Mouse (Mus musculus): ENCODE measurements around the gene Tmem185b. TPM values are rescaled to one million over a fixed set of nuclear protein-coding genes. Genes with fewer than 3 reads are reported as not detected.

The Tmem185b gene
- polyA plus RNA-seq, 1 experiment from 2014 or later, result 11.6 TPM

DNA sequence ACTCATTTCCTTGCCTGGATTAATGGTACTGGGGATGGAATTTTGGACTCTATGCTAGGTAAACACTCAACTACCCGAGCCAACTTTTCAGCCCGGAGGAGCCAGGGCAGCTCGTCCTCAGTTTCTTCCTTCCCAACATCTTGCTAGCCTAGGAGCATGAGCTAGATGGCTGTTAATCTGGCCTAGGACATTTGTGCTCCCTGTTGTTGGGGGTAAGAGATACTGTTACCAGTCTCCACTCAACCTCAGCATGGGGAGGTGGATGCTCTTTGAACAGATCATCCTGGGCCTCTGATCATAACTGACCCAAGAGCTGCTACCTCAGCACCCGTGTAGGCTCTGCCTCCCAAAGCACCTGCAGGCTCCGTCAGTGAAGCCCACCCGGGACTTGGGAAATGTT lies 17.4 kb downstream of the Tmem185b start:
- peaks cover 7% of the 10 kb centered on the region; the same call in 1 of the 2 replicates for H3K36me3 ChIP-seq
- WGBS (ENCODE audit: insufficient replicate concordance), result 72% methylated on average over 6 of the region's 6 CpGs
- no peak overlapping the region for H3K4me3 ChIP-seq
- no peak overlapping the region for H3K27ac ChIP-seq
- H3K9me3 ChIP-seq (replicated peaks), result no peaks in the 10 kb centered on the region
- no peak for ATAC-seq
- H3K9ac ChIP-seq, result no peak overlapping the region
- H3K27me3 ChIP-seq (replicated peaks), result no peaks in the 10 kb centered on the region
- H3K4me1 ChIP-seq, result peaks cover 19% of the 10 kb centered on the region
- H3K4me2 ChIP-seq, result no peak overlapping the region

DNA sequence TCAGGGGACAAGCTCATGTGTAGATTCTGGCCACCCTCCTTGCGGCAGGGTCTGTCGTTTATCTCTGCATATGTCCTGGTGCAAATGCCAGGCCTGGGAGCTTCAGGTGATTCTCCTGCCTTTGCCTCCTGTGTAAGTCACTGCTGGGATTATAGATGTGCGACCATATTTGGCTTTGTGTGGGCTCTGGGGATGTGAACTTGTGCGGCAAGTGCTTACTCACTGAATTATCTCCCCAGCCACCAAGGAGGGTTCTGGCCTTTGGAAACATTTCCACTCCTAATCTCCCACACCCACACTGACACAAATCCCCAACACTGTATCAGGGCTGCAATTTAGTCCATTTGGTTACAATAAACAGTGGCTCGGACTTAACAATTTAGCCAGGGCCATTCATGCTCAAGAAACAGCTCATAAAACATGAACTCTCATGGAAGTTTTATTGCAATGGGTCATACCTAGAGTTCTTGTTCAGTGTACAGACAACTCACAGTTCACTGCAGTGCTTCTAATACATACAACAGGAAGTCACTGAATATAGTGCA lies 18.7 kb downstream of the Tmem185b start:
- H3K4me1 ChIP-seq, result peaks cover 19% of the 10 kb centered on the region
- no peak for ATAC-seq
- H3K4me2 ChIP-seq, result peak overlapping the region; percentile 10; the same call in 1 of the 2 replicates
- no peaks in the 10 kb centered on the region for H3K27me3 ChIP-seq (replicated peaks)
- no peaks in the 10 kb centered on the region for H3K9me3 ChIP-seq (replicated peaks)
- peaks cover 7% of the 10 kb centered on the region; the same call in 1 of the 2 replicates for H3K36me3 ChIP-seq
- WGBS (ENCODE audit: insufficient replicate concordance), result 65% methylated on average over 5 of the region's 5 CpGs
- no peak overlapping the region for H3K9ac ChIP-seq
- H3K27ac ChIP-seq, result 0 out of 2 replicates have a peak overlapping the region, but pooled peaks have one; percentile 0
- H3K4me3 ChIP-seq, result no peak overlapping the region

DNA sequence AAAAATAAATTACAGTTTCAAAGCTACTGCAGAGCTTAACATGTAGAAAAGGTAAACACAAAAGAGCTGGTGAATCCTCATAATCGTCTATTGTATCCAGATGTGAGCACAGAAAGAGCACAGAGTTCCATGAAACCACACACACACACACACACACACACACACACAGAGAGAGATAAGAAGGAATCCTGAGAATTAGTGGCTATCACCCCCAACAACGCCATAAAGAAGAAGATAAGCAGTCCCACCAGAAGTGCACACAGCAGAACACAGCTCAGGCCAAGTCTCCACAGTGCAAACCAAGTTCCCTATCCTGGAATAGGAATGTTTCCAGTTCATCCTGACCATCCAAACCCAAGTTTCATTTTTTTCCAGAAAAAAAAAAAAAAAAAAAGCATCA lies 19.2 kb downstream of the Tmem185b start:
- peaks cover 19% of the 10 kb centered on the region for H3K4me1 ChIP-seq
- H3K9ac ChIP-seq, result no peak overlapping the region
- peaks cover 12% of the 10 kb centered on the region for H3K36me3 ChIP-seq
- no peak overlapping the region for H3K4me3 ChIP-seq
- WGBS (ENCODE audit: insufficient replicate concordance), result 23% methylated on average over 2 of the region's 2 CpGs
- peak; percentile 83 for ATAC-seq
- H3K9me3 ChIP-seq (replicated peaks), result no peaks in the 10 kb centered on the region
- H3K27ac ChIP-seq, result no peak overlapping the region
- peak overlapping the region; percentile 10; the same call in 1 of the 2 replicates for H3K4me2 ChIP-seq
- no peaks in the 10 kb centered on the region for H3K27me3 ChIP-seq (replicated peaks)

DNA sequence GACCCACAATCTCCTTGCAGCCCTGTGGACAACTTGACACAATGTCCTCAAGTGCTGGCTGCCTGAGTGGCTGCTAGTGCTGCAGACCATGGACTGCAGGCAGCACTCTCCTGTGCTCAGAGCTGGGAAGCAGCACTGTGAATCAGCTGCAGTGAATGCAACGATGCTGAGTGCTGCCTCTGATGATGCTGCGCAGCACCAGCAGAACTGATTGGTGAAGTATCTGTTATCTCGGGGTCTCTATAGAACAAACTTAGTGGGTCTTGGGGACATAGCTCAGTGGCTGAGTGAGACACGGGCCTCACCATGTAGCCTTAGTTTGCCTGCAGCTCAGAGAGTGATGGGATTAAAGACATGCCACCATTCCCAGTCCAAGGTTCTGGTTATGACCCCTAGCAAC lies 19.7 kb downstream of the Tmem185b start:
- Histone ChIP-seq H3K27ac (no peak overlapping the region), H3K9ac (no peak overlapping the region), H3K4me2 (no peak overlapping the region), H3K4me1 (peaks cover 19% of the 10 kb centered on the region), H3K36me3 (peaks cover 12% of the 10 kb centered on the region), H3K27me3 (replicated peaks) (no peaks in the 10 kb centered on the region), H3K4me3 (no peak overlapping the region), H3K9me3 (replicated peaks) (no peaks in the 10 kb centered on the region)
- no peak for ATAC-seq
- 75% methylated on average over 4 of the region's 4 CpGs for WGBS (ENCODE audit: insufficient replicate concordance)

DNA sequence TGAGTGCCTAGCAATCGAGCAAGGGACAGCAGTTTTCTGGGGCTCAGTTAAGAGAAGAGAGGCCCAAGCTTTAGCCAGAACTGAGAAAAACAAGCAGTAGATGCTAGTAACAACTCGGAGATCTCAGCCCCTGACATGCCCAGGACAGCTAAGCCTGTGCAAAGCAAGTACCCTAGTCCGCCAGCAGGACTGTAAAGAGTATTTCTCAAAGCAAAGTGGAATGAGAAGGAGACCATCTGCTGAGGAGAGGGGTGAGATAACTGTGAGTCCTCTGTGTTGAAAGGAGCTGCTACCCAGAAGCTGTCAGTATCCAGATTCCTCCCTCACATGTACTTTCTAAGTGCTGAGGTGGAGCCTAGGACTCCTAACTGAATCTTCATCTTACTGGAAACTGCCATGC lies 20.5 kb downstream of the Tmem185b start:
- Histone ChIP-seq H3K4me2 (no peak overlapping the region), H3K4me3 (no peak overlapping the region), H3K36me3 (peaks cover 15% of the 10 kb centered on the region), H3K4me1 (peaks cover 19% of the 10 kb centered on the region), H3K9ac (no peak overlapping the region), H3K27ac (no peak overlapping the region), H3K27me3 (replicated peaks) (no peaks in the 10 kb centered on the region), H3K9me3 (replicated peaks) (no peaks in the 10 kb centered on the region)
- WGBS (ENCODE audit: insufficient replicate concordance), result 67% methylated on average over 3 of the region's 3 CpGs
- ATAC-seq, result no peak

DNA sequence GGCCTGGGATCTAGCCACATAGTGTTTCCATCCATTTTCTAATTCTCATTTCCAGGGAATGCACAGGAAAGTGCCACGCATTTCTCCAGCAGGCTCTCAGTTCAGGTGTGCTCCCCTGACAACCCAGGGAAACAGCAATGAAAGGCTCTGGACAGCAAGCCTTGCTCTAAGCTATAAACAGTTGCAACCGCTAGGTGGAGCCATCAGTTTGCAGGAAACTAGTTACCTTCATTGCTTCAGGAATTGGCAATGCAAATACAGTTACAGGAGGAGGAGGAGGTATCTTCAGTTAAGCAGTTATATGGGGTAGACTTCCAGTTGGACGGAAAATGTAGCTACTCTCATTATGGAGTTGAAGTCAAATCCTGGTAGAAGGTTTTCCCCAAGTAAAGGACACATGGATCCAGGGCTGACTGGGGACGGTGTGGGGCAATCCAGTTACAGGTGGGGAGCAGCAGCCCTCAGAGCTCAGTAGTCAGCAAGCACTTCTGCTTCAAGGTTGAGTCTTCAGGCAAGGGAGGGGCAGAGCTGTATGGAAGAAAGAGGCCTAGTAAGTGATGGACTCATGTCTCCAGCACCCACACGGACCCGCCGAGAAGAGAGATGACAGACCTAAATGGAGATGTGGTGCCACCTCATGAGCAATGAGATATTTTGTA lies 22.8 kb downstream of the Tmem185b start:
- Histone ChIP-seq H3K27me3 (replicated peaks) (no peaks in the 10 kb centered on the region), H3K4me3 (no peak overlapping the region), H3K4me1 (peaks cover 19% of the 10 kb centered on the region), H3K36me3 (peaks cover 19% of the 10 kb centered on the region), H3K27ac (no peak overlapping the region), H3K9me3 (replicated peaks) (no peaks in the 10 kb centered on the region), H3K9ac (no peak overlapping the region), H3K4me2 (no peak overlapping the region)
- 0 out of 2 replicates have a peak, but pooled peaks have one; percentile 28 for ATAC-seq
- WGBS (ENCODE audit: insufficient replicate concordance), result 63% methylated on average over 7 of the region's 7 CpGs

DNA sequence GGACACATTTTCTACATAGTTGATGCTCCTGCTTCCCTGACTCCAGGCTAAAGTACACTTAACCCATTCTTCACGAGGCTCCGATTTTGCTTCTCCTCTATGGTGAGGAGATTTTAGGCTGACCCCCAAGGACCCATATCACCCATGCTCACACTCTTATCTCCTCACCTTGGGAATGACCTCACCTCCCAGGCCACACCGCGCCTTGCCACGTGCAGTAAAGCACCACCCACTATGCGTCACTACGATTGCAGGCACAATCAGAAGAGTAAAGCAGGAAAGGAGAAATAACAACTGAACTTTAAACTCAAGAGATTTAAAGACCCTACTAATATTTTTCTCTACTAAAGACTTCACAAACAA lies 23.3 kb downstream of the Tmem185b start:
- ATAC-seq, result no peak
- Histone ChIP-seq H3K27me3 (replicated peaks) (no peaks in the 10 kb centered on the region), H3K9me3 (replicated peaks) (no peaks in the 10 kb centered on the region), H3K4me3 (no peak overlapping the region), H3K36me3 (peaks cover 20% of the 10 kb centered on the region), H3K27ac (no peak overlapping the region), H3K9ac (no peak overlapping the region), H3K4me2 (no peak overlapping the region), H3K4me1 (peaks cover 18% of the 10 kb centered on the region)
- 73% methylated on average over 7 of the region's 7 CpGs for WGBS (ENCODE audit: insufficient replicate concordance)

DNA sequence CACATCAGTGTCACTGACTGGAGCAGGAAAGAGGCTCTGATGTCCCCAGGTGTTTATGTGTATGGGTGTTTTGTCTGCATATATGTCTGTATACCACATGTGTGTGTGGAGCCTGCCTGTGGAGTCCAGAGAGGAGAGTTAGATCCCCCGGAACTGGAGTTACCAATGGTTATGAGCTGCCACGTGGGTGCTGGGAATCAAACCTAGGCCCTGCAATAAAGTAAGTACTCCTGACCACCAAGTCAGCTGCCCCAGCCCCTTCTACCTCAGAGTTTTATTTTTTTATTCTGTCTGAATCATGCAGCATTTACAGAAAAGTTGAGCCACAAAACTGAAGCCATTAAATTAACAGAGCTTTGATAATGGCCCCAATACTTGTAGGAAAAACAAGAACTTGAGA lies 24.1 kb downstream of the Tmem185b start:
- no peaks in the 10 kb centered on the region for H3K27me3 ChIP-seq (replicated peaks)
- no peak overlapping the region for H3K9ac ChIP-seq
- peaks cover 10% of the 10 kb centered on the region for H3K4me1 ChIP-seq
- no peak overlapping the region for H3K27ac ChIP-seq
- H3K36me3 ChIP-seq, result peaks cover 25% of the 10 kb centered on the region
- H3K9me3 ChIP-seq (replicated peaks), result no peaks in the 10 kb centered on the region
- no peak overlapping the region for H3K4me2 ChIP-seq
- WGBS (ENCODE audit: insufficient replicate concordance), result 79% methylated on average over 2 of the region's 2 CpGs
- H3K4me3 ChIP-seq, result no peak overlapping the region
- no peak for ATAC-seq

DNA sequence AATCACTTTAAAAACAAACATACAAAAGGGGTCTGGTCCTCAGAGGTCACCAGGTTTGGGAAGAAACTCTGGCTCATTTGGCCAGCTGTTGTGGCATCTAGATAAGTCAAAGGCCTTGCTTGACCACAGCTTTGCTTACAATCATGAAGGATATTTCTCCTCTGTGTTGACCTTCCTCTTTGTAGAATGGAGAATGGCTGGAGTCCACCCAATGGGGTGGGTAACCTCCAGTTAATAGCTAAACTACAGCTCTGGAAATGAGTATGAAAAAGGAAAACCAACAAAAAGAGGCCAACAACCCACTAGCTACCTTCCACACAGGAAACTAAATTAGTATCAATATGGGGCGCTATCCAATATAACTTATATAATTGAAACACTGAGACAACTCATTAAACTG lies 25.7 kb downstream of the Tmem185b start:
- no peaks in the 10 kb centered on the region for H3K27me3 ChIP-seq (replicated peaks)
- no peak overlapping the region for H3K9ac ChIP-seq
- 85% methylated on average over 1 of the region's 1 CpGs for WGBS (ENCODE audit: insufficient replicate concordance)
- H3K27ac ChIP-seq, result no peak overlapping the region
- no peak overlapping the region for H3K4me3 ChIP-seq
- no peaks in the 10 kb centered on the region for H3K9me3 ChIP-seq (replicated peaks)
- no peak for ATAC-seq
- no peak overlapping the region for H3K4me2 ChIP-seq
- peaks cover 24% of the 10 kb centered on the region for H3K36me3 ChIP-seq
- H3K4me1 ChIP-seq, result no peaks in the 10 kb centered on the region

DNA sequence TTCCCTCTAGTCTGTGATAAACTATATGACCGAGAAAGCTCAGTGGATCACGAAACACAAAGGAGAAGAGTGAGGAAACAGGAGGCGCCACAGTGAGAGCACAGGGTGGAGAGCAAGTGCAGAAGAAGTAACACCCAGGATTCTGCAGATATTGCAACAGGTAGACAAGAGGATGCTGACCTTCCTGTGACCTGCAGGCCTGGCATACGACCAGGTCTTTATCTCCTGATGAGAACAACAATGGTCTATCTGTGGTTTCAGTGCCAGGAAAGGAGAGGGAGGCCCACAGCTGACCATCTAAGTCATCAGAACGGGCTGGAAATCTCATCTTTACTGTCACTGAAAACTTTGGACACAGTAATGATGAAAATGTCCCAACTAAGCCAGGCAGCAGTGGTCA lies 29.7 kb downstream of the Tmem185b start:
- Histone ChIP-seq H3K27ac (no peak overlapping the region), H3K9ac (no peak overlapping the region), H3K4me2 (no peak overlapping the region), H3K4me1 (no peaks in the 10 kb centered on the region), H3K9me3 (replicated peaks) (no peaks in the 10 kb centered on the region), H3K27me3 (replicated peaks) (no peaks in the 10 kb centered on the region), H3K36me3 (peaks cover 18% of the 10 kb centered on the region; the same call in 1 of the 2 replicates), H3K4me3 (no peak overlapping the region)
- no peak for ATAC-seq
- 59% methylated on average over 5 of the region's 5 CpGs for WGBS (ENCODE audit: insufficient replicate concordance)

DNA sequence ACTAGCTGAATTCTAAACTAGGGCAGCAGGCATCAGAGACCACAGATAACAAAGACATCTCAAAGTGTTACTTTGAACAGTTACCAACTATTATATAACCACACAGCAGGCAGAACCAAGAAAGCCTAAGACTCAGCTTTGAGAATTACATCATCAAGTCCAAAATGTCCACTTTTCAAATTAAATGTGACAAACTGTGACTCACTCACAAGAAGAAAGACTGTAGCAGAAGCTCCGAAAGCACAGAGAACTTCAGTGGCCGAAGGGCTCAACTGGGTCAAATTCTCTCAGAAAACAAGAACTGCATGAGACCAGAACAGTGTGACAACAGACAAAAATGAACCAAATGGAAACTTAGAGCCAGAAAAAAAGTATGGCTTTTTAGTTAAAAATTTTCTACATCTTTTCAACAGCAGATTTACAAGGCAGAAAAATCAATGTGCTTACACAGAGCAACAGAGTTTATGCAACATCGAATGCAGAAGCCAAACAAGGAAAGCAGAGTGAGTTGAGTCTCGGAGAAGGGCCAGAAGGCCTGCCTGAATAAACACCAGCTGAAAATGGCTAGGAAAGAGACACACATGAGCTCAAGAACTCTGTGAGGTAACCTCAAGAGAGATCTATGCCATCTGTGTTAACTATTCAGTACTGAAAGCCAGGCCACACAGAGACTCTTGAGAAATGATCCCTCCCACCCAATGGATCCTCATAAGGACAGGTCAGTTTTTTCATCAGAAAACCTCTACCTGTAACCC lies 31.9 kb downstream of the Tmem185b start:
- Histone ChIP-seq H3K4me2 (no peak overlapping the region), H3K4me1 (no peaks in the 10 kb centered on the region), H3K36me3 (peaks cover 22% of the 10 kb centered on the region; the same call in 1 of the 2 replicates), H3K9me3 (replicated peaks) (no peaks in the 10 kb centered on the region), H3K4me3 (no peak overlapping the region), H3K27me3 (replicated peaks) (no peaks in the 10 kb centered on the region), H3K9ac (no peak overlapping the region), H3K27ac (no peak overlapping the region)
- WGBS (ENCODE audit: insufficient replicate concordance), result 82% methylated on average over 4 of the region's 4 CpGs
- ATAC-seq, result no peak

DNA sequence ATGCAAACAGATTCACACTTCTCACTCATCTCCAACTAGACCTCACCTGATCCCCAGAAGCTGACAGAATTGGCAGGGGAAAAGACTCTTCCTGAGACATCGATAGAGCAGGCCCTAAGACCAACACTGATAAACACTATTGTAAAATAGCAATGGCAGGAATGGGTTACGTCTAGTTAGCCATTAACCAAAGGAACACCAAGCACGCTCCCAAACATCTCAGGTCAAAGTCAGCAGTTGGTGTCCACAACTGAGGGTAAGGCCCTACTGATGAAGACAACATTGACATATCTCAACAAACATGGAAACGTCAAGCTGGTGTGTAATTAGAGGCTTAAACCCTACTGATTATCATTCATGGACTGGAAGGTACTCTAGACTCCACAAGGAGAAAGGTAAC lies 39.6 kb downstream of the Tmem185b start:
- no peaks in the 10 kb centered on the region for H3K27me3 ChIP-seq (replicated peaks)
- peaks cover 19% of the 10 kb centered on the region; the same call in 1 of the 2 replicates for H3K36me3 ChIP-seq
- 0 out of 2 replicates have a peak overlapping the region, but pooled peaks have one; percentile 16 for H3K27ac ChIP-seq
- H3K9me3 ChIP-seq (replicated peaks), result no peaks in the 10 kb centered on the region
- H3K9ac ChIP-seq, result no peak overlapping the region
- H3K4me2 ChIP-seq, result no peak overlapping the region
- WGBS (ENCODE audit: insufficient replicate concordance), result 81% methylated on average over 4 of the region's 4 CpGs
- no peak overlapping the region for H3K4me3 ChIP-seq
- ATAC-seq, result no peak
- peaks cover 16% of the 10 kb centered on the region for H3K4me1 ChIP-seq

Measured in liver, embryonic 12.5 days (tissue).